Mouse (Mus musculus) lung, embryonic 14.5 days (tissue): Measurements from ENCODE around the gene Lbx1. TPM values are rescaled to one million over a fixed set of nuclear protein-coding genes. Genes with fewer than 3 reads are reported as not detected.

Experiments
- ATAC-seq: fragments of 200-750 bp; cut with Nextera tagmentation; 2 replicates; pipeline ENCODE4 v1.8.0; 2017; ENCODE audit warnings: mild to moderate bottlenecking, moderate TSS enrichment, moderate library complexity; ENCODE audit not compliant: insufficient read depth
- DNase-seq: peaks from one replicate; pipeline ENCODE4 v3.0.0-alpha.2; 2015
- H3K27ac ChIP-seq: fragments of 300-500 bp; sonication (generic); 2 replicates; pipeline ENCODE4 v1.5.1; 2014; ENCODE audit warnings: low read depth, mild to moderate bottlenecking, moderate library complexity
- H3K27me3 ChIP-seq: fragments of 300-500 bp; sonication (generic); 2 replicates; pipeline ENCODE4 v1.6.1; 2014; ENCODE audit warnings: low read length, control low read depth; ENCODE audit not compliant: insufficient read depth
- H3K36me3 ChIP-seq: fragments of 300-500 bp; sonication (generic); 2 replicates; pipeline ENCODE4 v1.6.1; 2014; ENCODE audit warnings: control low read depth; ENCODE audit not compliant: insufficient read depth
- H3K4me1 ChIP-seq: fragments of 300-500 bp; sonication (generic); 2 replicates; pipeline ENCODE4 v1.6.1; 2014; ENCODE audit warnings: antibody characterized with exemption, control low read depth; ENCODE audit not compliant: insufficient read depth
- H3K4me2 ChIP-seq: fragments of 300-500 bp; sonication (generic); 2 replicates; pipeline ENCODE4 v1.6.1; 2014; ENCODE audit warnings: mild to moderate bottlenecking
- H3K4me3 ChIP-seq: fragments of 300-500 bp; sonication (generic); 2 replicates; pipeline ENCODE4 v1.5.1; 2014; ENCODE audit warnings: low read depth, low read length
- H3K9ac ChIP-seq: fragments of 300-500 bp; sonication (generic); 2 replicates; pipeline ENCODE4 v1.6.1; 2014
- H3K9me3 ChIP-seq: fragments of 300-500 bp; sonication (generic); 2 replicates; pipeline ENCODE4 v1.6.1; 2016; ENCODE audit warnings: low read depth, low read length, control low read depth
- CTCF ChIP-seq: IDR thresholded peaks from 2 replicates; pipeline ENCODE4 v1.5.1; 2016; ENCODE audit warnings: antibody characterized with exemption, low read depth
- WGBS: fragments of 180-500 bp; shearing (Covaris S2); extraction: QIAGEN DNeasy Blood & Tissue Kit; methylation state at CpG from one replicate; pipeline ENCODE4 v1.1.7; 2014; 5-methylcytosine and 5-hydroxymethylcytosine counted together
- polyA plus RNA-seq: library from polyadenylated mRNA; unstranded; fragments of >200 nt; fragmentation: Nextera tagmentation; extraction: Ambion mirVana; gene quantifications from 2 replicates; pipeline ENCODE4 v1.2.1, GENCODE M21; 2014

Lbx1 gene
- polyA plus RNA-seq, 1 experiment from 2014 or later = not detected

- Histone ChIP-seq H3K4me3 (no peak overlapping the region), H3K9me3 (no peaks in the 10 kb centered on the region; the same call in 1 of the 2 replicates), H3K36me3 (no peaks in the 10 kb centered on the region), H3K4me1 (peaks cover 6% of the 10 kb centered on the region; the same call in 1 of the 2 replicates), H3K27me3 (no peaks in the 10 kb centered on the region), H3K4me2 (no peak overlapping the region), H3K9ac (no peak overlapping the region), H3K27ac (no peak overlapping the region)
- ATAC-seq = no peak
- TF ChIP-seq CTCF = no peak
- DNase-seq = no peak
- WGBS = 54% methylated on average over 14 of the region's 14 CpGs
Measured at GRCm38 (mm10) chr19:45209776-45210422, 25.7 kb downstream of the Lbx1 start.

- no peak overlapping the region for H3K27ac ChIP-seq
- H3K9ac ChIP-seq = no peak overlapping the region
- no peak overlapping the region for H3K4me2 ChIP-seq
- peaks cover 6% of the 10 kb centered on the region; the same call in 1 of the 2 replicates for H3K4me1 ChIP-seq
- no peak overlapping the region for H3K4me3 ChIP-seq
- H3K27me3 ChIP-seq = no peaks in the 10 kb centered on the region
- 83% methylated on average over 1 of the region's 1 CpGs for WGBS
- no peaks in the 10 kb centered on the region for H3K36me3 ChIP-seq
- DNase-seq (no peak), ATAC-seq (no peak)
- no peak for TF ChIP-seq CTCF
- H3K9me3 ChIP-seq = no peaks in the 10 kb centered on the region; the same call in 1 of the 2 replicates
Measured at GRCm38 (mm10) chr19:45209191-45209590, 26.4 kb downstream of the Lbx1 start.

GRCm38 (mm10) chr19:45208438-45209060 lies 27.1 kb downstream of the Lbx1 start:
- 7% methylated on average over 22 of the region's 22 CpGs for WGBS
- Histone ChIP-seq H3K9ac (0 out of 2 replicates have a peak overlapping the region, but pooled peaks have one; percentile 9), H3K4me1 (peaks cover 6% of the 10 kb centered on the region; the same call in 1 of the 2 replicates), H3K4me2 (peak overlapping the region; percentile 59), H3K9me3 (no peaks in the 10 kb centered on the region; the same call in 1 of the 2 replicates), H3K27me3 (no peaks in the 10 kb centered on the region), H3K36me3 (no peaks in the 10 kb centered on the region), H3K4me3 (peak overlapping the region; percentile 27), H3K27ac (peak overlapping the region; percentile 4; the same call in 1 of the 2 replicates)
- DNase-seq (peak; percentile 40), ATAC-seq (no peak)
- TF ChIP-seq CTCF = no peak

- Histone ChIP-seq H3K4me2 (peak overlapping the region; percentile 59), H3K4me3 (peak overlapping the region; percentile 27), H3K4me1 (peaks cover 6% of the 10 kb centered on the region; the same call in 1 of the 2 replicates), H3K9ac (peak overlapping the region; percentile 9; the same call in 1 of the 2 replicates), H3K27me3 (no peaks in the 10 kb centered on the region), H3K9me3 (no peaks in the 10 kb centered on the region; the same call in 1 of the 2 replicates), H3K36me3 (no peaks in the 10 kb centered on the region), H3K27ac (peak overlapping the region; percentile 60; the same call in 1 of the 2 replicates)
- peak; percentile 74 for DNase-seq
- peak; percentile 79 for ATAC-seq
- no peak for TF ChIP-seq CTCF
- 19% methylated on average over 19 of the region's 19 CpGs for WGBS
Measured at GRCm38 (mm10) chr19:45207662-45208437, 27.8 kb downstream of the Lbx1 start.

GRCm38 (mm10) chr19:45207153-45207552 lies 28.5 kb downstream of the Lbx1 start:
- H3K36me3 ChIP-seq = no peaks in the 10 kb centered on the region
- no peak overlapping the region for H3K4me3 ChIP-seq
- no peak for TF ChIP-seq CTCF
- no peaks in the 10 kb centered on the region for H3K27me3 ChIP-seq
- no peaks in the 10 kb centered on the region; the same call in 1 of the 2 replicates for H3K9me3 ChIP-seq
- WGBS = 93% methylated on average over 15 of the region's 15 CpGs
- peak overlapping the region; percentile 60; the same call in 1 of the 2 replicates for H3K27ac ChIP-seq
- H3K4me1 ChIP-seq = peaks cover 6% of the 10 kb centered on the region; the same call in 1 of the 2 replicates
- ATAC-seq = no peak
- DNase-seq = no peak
- no peak overlapping the region for H3K4me2 ChIP-seq
- no peak overlapping the region for H3K9ac ChIP-seq

GRCm38 (mm10) chr19:45205311-45206105 lies 30.1 kb downstream of the Lbx1 start:
- Histone ChIP-seq H3K4me2 (no peak overlapping the region), H3K27ac (no peak overlapping the region)
- 78% methylated on average over 3 of the region's 3 CpGs for WGBS

More at GRCm38 (mm10) chr19:45205311-45206105, 30.1 kb downstream of the Lbx1 start:
- no peaks in the 10 kb centered on the region; the same call in 1 of the 2 replicates for H3K9me3 ChIP-seq
- H3K36me3 ChIP-seq = no peaks in the 10 kb centered on the region
- DNase-seq (no peak), ATAC-seq (no peak)
- TF ChIP-seq CTCF = no peak
- no peak overlapping the region for H3K9ac ChIP-seq
- H3K4me1 ChIP-seq = peaks cover 6% of the 10 kb centered on the region; the same call in 1 of the 2 replicates
- H3K4me3 ChIP-seq = no peak overlapping the region
- no peaks in the 10 kb centered on the region for H3K27me3 ChIP-seq
